Mouse (Mus musculus): ENCODE measurements around the gene Mettl7a3. TPM values are rescaled to one million over a fixed set of nuclear protein-coding genes. Genes with fewer than 3 reads are reported as not detected.

Gene Mettl7a3
- polyA plus RNA-seq (2012; rRNA removed; ENCODE audit: low replicate concordance) = 0.22 TPM in 1 of 2 replicates, not detected in the other

DNA sequence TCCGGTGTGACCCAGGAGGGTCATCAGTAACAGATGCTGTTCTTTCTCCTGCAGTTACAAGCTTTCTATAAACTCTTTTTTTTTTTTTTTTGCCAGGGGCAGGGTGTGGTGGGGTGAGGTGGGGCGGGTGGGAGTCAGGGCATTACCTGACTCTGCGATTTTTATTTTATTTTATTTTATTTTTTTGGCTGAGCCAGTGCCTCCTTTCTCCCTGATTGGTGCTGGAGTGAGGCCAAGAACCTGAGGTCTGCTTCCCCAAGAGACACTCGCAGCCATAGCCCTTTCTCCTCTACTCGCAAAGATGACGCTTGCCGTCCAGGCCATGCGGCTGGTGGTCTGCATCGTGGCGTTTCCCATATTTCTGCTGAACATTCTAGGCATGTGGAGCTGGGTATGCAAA, at the start of gene Mettl7a3:
Gene Mettl7a3, plus strand, starts transcription at position 301 of the 400 bp plus-strand sequence.

DNA sequence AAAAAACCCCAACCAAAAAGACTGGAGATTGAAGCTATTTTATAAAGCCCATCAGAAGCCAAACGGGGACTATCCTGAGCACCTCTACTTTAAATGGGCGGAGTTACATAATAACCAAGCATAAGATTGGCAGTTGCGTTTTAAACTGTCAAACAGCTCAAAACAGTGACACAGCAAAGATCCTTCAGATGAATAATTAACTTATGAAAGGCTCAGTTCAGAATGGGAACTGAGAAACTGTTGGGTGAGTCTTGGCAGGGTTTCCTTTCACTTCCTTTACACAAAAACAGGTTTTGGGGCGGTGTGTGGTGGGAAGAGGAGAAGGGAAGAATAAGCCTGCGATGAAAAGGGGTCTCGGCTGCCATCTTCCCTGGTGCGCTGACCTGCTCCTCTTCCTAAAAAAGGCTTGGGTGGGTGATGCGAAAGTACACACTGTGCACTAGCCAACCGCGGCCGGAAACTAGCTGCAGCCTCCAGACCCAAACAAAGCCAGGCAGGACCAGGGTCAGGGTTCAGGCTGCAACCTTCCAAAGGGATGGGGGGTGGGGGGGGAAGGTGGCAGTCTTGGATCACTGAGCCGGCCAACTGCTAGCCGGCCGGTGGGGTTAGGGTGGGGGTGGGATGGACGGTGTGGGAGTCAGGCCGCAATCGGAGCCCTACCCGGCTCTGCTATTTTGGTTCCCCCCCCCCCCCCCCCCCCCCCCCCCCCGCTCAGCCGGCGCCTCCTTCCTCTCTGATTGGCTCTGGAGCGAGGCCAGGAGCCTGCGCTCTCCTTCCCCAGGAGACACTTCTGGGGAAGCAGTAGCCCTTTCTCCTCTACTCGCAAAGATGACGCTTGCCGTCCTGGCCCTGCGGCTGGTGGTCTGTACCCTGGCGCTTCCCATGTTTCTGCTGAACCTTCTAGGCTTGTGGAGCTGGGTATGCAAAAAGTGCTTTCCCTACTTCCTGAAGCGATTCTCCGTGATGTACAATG, 30.4 kb upstream of the Mettl7a3 start, which contains the start of gene Mettl7a1:
Gene Mettl7a1, plus strand, starts transcription at position 122 of the 973 bp plus-strand sequence.

DNA sequence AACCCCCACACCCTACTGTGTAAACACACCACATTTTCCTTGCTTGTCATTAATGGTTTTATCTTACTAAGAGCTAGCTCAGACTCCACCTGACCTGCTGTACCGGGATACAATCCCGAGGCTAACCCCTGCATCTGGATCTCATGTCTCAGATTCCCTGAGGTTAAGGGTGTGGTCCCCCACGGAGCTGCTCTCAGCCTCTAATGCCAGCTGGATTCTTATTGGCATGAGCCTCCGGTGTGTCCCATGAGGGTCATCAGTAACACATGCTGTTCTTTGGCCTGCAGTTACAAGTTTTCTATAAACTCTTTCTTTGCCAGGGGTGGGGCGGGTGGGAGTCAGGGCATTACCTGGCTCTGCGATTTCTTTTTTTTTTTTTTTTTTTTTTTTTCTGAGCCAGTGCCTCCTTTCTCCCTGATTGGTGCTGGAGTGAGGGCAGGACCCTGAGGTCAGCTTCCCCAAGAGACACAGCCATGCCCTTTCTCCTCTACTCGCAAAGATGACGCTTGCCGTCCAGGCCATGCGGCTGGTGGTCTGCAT, 18.1 kb downstream of the Mettl7a3 start, which contains the start of the genes Methig1 and Mettl7a2:
Gene Methig1, plus strand, starts transcription at position 439 of the 540 bp plus-strand sequence.
Gene Mettl7a2, plus strand, starts transcription at position 490 of the 540 bp plus-strand sequence.

DNA sequence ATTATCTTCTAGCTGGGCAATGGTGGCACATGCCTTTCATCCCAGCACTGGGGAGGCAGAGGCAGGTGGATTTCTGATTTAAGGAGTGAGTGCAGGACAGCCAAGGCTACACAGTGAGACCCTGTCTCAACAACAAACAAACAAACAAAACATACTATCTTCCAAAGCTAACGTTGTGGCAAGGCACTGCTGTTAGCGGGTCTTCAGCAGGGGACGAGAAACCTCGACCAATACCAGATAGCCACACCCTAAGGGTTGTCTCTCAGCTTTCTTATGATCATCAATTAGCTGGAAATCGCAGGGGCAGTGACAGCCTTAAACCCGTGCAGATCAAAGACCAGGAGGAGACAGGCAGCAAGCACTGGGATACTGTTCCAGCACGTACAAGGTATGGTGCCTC, 29.5 kb downstream of the Mettl7a3 start, which contains the start of gene Higd1c:
Gene Higd1c, plus strand, starts transcription at position 301 of the 400 bp plus-strand sequence.

Other genes starting within 250 kb of the Mettl7a3 start
- 38.5 and 65.2 TPM in 2 replicates for gene Atf1, start 107.1 kb upstream of the Mettl7a3 start, polyA plus RNA-seq (2012; rRNA removed; ENCODE audit: low replicate concordance)
- not detected in 2 replicates for gene Tmprss12, start 54.1 kb upstream of the Mettl7a3 start, polyA plus RNA-seq (2012; rRNA removed; ENCODE audit: low replicate concordance)
- gene Mettl7a1, start 30.8 kb upstream of the Mettl7a3 start, polyA plus RNA-seq (2012; rRNA removed; ENCODE audit: low replicate concordance) = 70.9 and 96.7 TPM in 2 replicates
- gene Methig1, start 18.2 kb downstream of the Mettl7a3 start, polyA plus RNA-seq (2012; rRNA removed; ENCODE audit: low replicate concordance) = not detected in 2 replicates
- gene Mettl7a2, start 18.3 kb downstream of the Mettl7a3 start, polyA plus RNA-seq (2012; rRNA removed; ENCODE audit: low replicate concordance) = not detected in 2 replicates
- gene Higd1c, start 29.6 kb downstream of the Mettl7a3 start, polyA plus RNA-seq (2012; rRNA removed; ENCODE audit: low replicate concordance) = not detected in 2 replicates
- not detected in 2 replicates for gene Gm5475, start 87.2 kb downstream of the Mettl7a3 start, polyA plus RNA-seq (2012; rRNA removed; ENCODE audit: low replicate concordance)
- 26.7 and 38.8 TPM in 2 replicates for gene Slc11a2, start 90.1 kb downstream of the Mettl7a3 start, polyA plus RNA-seq (2012; rRNA removed; ENCODE audit: low replicate concordance)
- 61.8 and 111 TPM in 2 replicates for gene Letmd1, start 134.1 kb downstream of the Mettl7a3 start, polyA plus RNA-seq (2012; rRNA removed; ENCODE audit: low replicate concordance)
- 3.3 and 3.9 TPM in 2 replicates for gene Csrnp2, start 160.6 kb downstream of the Mettl7a3 start, polyA plus RNA-seq (2012; rRNA removed; ENCODE audit: low replicate concordance)
- 6.5 and 9.5 TPM in 2 replicates for gene Tfcp2, start 217.1 kb downstream of the Mettl7a3 start, polyA plus RNA-seq (2012; rRNA removed; ENCODE audit: low replicate concordance)